ENCODE assay signal across 8 mouse cellular contexts in the genomic region with DNA sequence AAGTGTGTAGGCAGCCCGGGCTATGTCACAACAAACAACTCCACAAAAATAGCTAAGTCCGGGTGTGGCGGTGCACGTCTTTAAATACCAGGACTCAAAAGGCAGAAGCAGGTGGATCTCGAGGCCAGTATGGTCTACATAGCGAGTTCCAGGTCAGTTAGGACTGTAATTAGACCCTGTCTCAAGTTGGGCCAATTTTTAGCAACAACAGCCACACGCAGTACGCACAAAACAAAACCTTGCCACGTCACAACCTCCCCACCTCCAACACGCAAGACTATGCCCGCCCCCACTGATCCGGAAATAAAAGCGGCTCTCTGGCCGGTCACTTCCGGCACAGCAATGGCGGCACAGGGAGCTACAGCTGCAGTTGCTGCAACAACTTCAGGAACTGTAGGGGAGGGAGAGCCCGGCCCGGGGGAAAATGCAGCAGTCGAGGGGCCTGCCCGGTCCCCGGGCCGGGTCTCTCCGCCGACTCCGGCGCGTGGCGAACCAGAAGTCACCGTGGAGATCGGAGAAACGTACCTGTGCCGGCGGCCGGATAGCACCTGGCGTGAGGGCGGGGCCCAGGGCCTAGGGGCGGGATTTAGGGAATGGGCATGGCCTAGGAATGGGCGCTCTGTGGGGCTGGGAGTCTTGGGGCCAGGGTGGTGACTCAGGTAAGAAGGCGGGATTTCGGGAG. TPM values are rescaled to one million over a fixed set of nuclear protein-coding genes. Genes with fewer than 3 reads are reported as not detected.
DNase-seq lines count a peak whose midpoint lies in the region; ATAC-seq and TF ChIP-seq lines count a peak whose summit lies in the region.

Gene Kat8 (plus strand): TSS at position 327 of the 682 bp plus-strand sequence.

- peak within 1 kb of the TSS; percentile 64 for H3K4me2 ChIP-seq in embryonic facial prominence, embryonic 13.5 days
- peak within 1 kb of the TSS; percentile 58 for H3K4me2 ChIP-seq in limb, embryonic 11.5 days (ENCODE audit: low read depth, severe bottlenecking)
- peak within 1 kb of the TSS; percentile 77 for H3K4me2 ChIP-seq in midbrain, embryonic 13.5 days (replicated peaks)

- peaks cover 52% of the 10 kb centered on the region for H3K36me3 ChIP-seq in embryonic facial prominence, embryonic 13.5 days
- peaks cover 1% of the 10 kb centered on the region; the same call in 1 of the 2 replicates for H3K36me3 ChIP-seq in kidney, adult 2 months (ENCODE audit: control insufficient read depth, insufficient read depth, low read length)
- H3K36me3 ChIP-seq in limb, embryonic 11.5 days (ENCODE audit: control insufficient read depth, insufficient read depth, low read length), result peaks cover 16% of the 10 kb centered on the region
- H3K36me3 ChIP-seq in midbrain, embryonic 13.5 days, result peaks cover 50% of the 10 kb centered on the region

- H3K9me3 ChIP-seq in embryonic facial prominence, embryonic 13.5 days, result no peaks in the 10 kb centered on the region
- no peaks in the 10 kb centered on the region for H3K9me3 ChIP-seq in limb, embryonic 11.5 days (ENCODE audit: control insufficient read depth, low read length)
- H3K9me3 ChIP-seq in midbrain, embryonic 13.5 days, result no peaks in the 10 kb centered on the region

- under 1% methylated on average over 40 of the region's 40 CpGs for WGBS in embryonic facial prominence, embryonic 13.5 days
- WGBS in kidney, adult 2 months, result under 1% methylated on average over 40 of the region's 40 CpGs
- WGBS in limb, embryonic 11.5 days, result 2% methylated on average over 40 of the region's 40 CpGs
- 1% methylated on average over 40 of the region's 40 CpGs for WGBS in midbrain, embryonic 13.5 days

- peak within 1 kb of the TSS; percentile 95 for H3K4me3 ChIP-seq in embryonic facial prominence, embryonic 13.5 days
- H3K4me3 ChIP-seq in kidney, adult 2 months (ENCODE audit: insufficient read depth, low read depth, low read length), result peak within 1 kb of the TSS; percentile 81
- peak within 1 kb of the TSS; percentile 80 for H3K4me3 ChIP-seq in limb, embryonic 11.5 days (ENCODE audit: low read depth, low read length)
- peak within 1 kb of the TSS; percentile 87 for H3K4me3 ChIP-seq in midbrain, embryonic 13.5 days (replicated peaks)

- TF ChIP-seq POLR2A in kidney, adult 2 months (IDR thresholded peaks at IDR 0.05; ENCODE audit: low read depth, low read length), result peak; percentile 75

- H3K27ac ChIP-seq in embryonic facial prominence, embryonic 13.5 days, result peak within 1 kb of the TSS; percentile 87
- H3K27ac ChIP-seq in kidney, adult 2 months (ENCODE audit: insufficient read depth, low read depth, low read length), result peak within 1 kb of the TSS; percentile 98
- H3K27ac ChIP-seq in limb, embryonic 11.5 days (replicated peaks; ENCODE audit: low read depth, low read length), result peak within 1 kb of the TSS; percentile 77
- peak within 1 kb of the TSS; percentile 84 for H3K27ac ChIP-seq in midbrain, embryonic 13.5 days

- H3K9ac ChIP-seq in embryonic facial prominence, embryonic 13.5 days, result peak within 1 kb of the TSS; percentile 83
- peak within 1 kb of the TSS; percentile 71 for H3K9ac ChIP-seq in limb, embryonic 11.5 days (ENCODE audit: low read length)
- peak within 1 kb of the TSS; percentile 78 for H3K9ac ChIP-seq in midbrain, embryonic 13.5 days (replicated peaks)

- no peaks in the 10 kb centered on the region for H3K27me3 ChIP-seq in embryonic facial prominence, embryonic 13.5 days
- H3K27me3 ChIP-seq in kidney, adult 2 months (replicated peaks; ENCODE audit: control insufficient read depth, insufficient read depth, low read length), result no peaks in the 10 kb centered on the region
- H3K27me3 ChIP-seq in limb, embryonic 11.5 days (ENCODE audit: control insufficient read depth, insufficient read depth, low read length), result no peaks in the 10 kb centered on the region
- H3K27me3 ChIP-seq in midbrain, embryonic 13.5 days, result no peaks in the 10 kb centered on the region

- peak; percentile 95 for DNase-seq in 416B (ENCODE audit: low read depth)
- DNase-seq in adrenal gland, postnatal 4 days (ENCODE audit: low spot score in 2 of 2), result peak; percentile 76 to 86
- DNase-seq in heart, adult 18-20 months, result peak; percentile 91 to 94
- DNase-seq in kidney, adult 2 months, result peak; percentile 96
- DNase-seq in limb, embryonic 11.5 days (ENCODE audit: low spot score), result peak; percentile 93
- DNase-seq in spleen, adult 12 weeks (ENCODE audit: low spot score), result peak; percentile 80

- peak; percentile 92 for ATAC-seq in embryonic facial prominence, embryonic 13.5 days (ENCODE audit: insufficient number of reproducible peaks, insufficient read depth, low FRiP score, low TSS enrichment, low read depth)
- ATAC-seq in limb, embryonic 11.5 days (ENCODE audit: insufficient number of reproducible peaks, low FRiP score, low TSS enrichment, low read depth), result peak; percentile 92
- ATAC-seq in midbrain, embryonic 13.5 days, result peak; percentile 96

- H3K4me1 ChIP-seq in embryonic facial prominence, embryonic 13.5 days, result peaks cover 6% of the 10 kb centered on the region
- peaks cover 5% of the 10 kb centered on the region; the same call in 1 of the 2 replicates for H3K4me1 ChIP-seq in kidney, adult 2 months (ENCODE audit: control insufficient read depth, insufficient read depth, low read length)
- H3K4me1 ChIP-seq in limb, embryonic 11.5 days (ENCODE audit: control insufficient read depth, insufficient read depth, low read length), result 0 out of 2 replicates have a peak, but pooled peaks cover 3% of the 10 kb centered on the region
- peaks cover 13% of the 10 kb centered on the region for H3K4me1 ChIP-seq in midbrain, embryonic 13.5 days (replicated peaks)

- no peak for TF ChIP-seq CTCF in kidney, adult 2 months (conservative IDR thresholded peaks at IDR 0.05; ENCODE audit: insufficient read depth, insufficient read length, low read depth, low read length)

RNA-seq across cellular contexts. Expression of gene Kat8, which starts in this region (rescaled TPM):
- total RNA-seq in adrenal gland, postnatal 4 days (2021), result 10 to 100 TPM; 27.5 to 30.8 TPM
- 45.6 and 52.3 TPM in 2 replicates for polyA plus RNA-seq in embryonic facial prominence, embryonic 13.5 days (2015; fragmentation: Nextera tagmentation; extraction: Ambion mirVana)
- 10 to 100 TPM; 14.1 to 14.6 TPM for total RNA-seq in heart, adult 18-20 months (2021)
- polyA plus RNA-seq in kidney, adult 2 months (2012; rRNA removed), result 11.8 and 12.2 TPM in 2 replicates
- 48.2 and 53.7 TPM in 2 replicates for polyA plus RNA-seq in limb, embryonic 11.5 days (2014; fragmentation: Nextera tagmentation; extraction: Ambion mirVana)
- polyA plus RNA-seq in midbrain, embryonic 13.5 days (2015; fragmentation: Nextera tagmentation; extraction: Ambion mirVana), result 51.0 and 56.0 TPM in 2 replicates

Comparison
In these comparisons a context has a peak if more than half of its experiments do, and no peak if none do; other contexts are left out.
1. Peak in every context shown above with its lines: DNase-seq, ATAC-seq, H3K4me3 ChIP-seq and H3K27ac ChIP-seq.